Comparison of ENCODE assay signal across 20 mouse cellular contexts in genomic region chr2:144729776-144730175, GRCm38 (mm10).
"Had no signal": no experiment of that assay in that cellular context is flagged by ENCODE, and none has a peak within 500 bp of the region (broad histone marks: within the 10 kb centered on the region; RNA-seq: fewer than 3 reads in every experiment).

No protein-coding gene starts in this region.

- H3K36me3 ChIP-seq: liver, embryonic 12.5 days; lung, embryonic 15.5 days; midbrain, embryonic 13.5 days; midbrain, embryonic 15.5 days; neural tube, embryonic 13.5 days; neural tube, embryonic 15.5 days had no signal

- H3K9me3 ChIP-seq: liver, embryonic 12.5 days; lung, embryonic 15.5 days; megakaryocyte, embryonic 14.5 days; midbrain, embryonic 13.5 days; midbrain, embryonic 15.5 days; neural tube, embryonic 13.5 days; neural tube, embryonic 15.5 days had no signal

- H3K9ac ChIP-seq: liver, embryonic 12.5 days; liver, embryonic 14.5 days; lung, embryonic 15.5 days; midbrain, embryonic 13.5 days; midbrain, embryonic 15.5 days; neural tube, embryonic 13.5 days; neural tube, embryonic 15.5 days had no signal

- H3K27ac ChIP-seq: liver, embryonic 12.5 days; liver, embryonic 14.5 days; lung, embryonic 15.5 days; macrophage; midbrain, embryonic 13.5 days; midbrain, embryonic 15.5 days; neural tube, embryonic 13.5 days; neural tube, embryonic 15.5 days had no signal

- H3K4me3 ChIP-seq: liver, embryonic 12.5 days; lung, embryonic 15.5 days; megakaryocyte, embryonic 14.5 days; midbrain, embryonic 13.5 days; midbrain, embryonic 15.5 days; myocyte; neural tube, embryonic 13.5 days; neural tube, embryonic 15.5 days had no signal

- DNase-seq: lung, adult 18-20 months; lung, postnatal 14 days; lung, postnatal 36 days; right cerebral cortex, postnatal 14 days; spleen, adult 18-20 months; thymus, adult 2 months; thymus, postnatal 25 days; thymus, postnatal 4 days had no signal

- H3K27me3 ChIP-seq: liver, embryonic 12.5 days; lung, embryonic 15.5 days; megakaryocyte, embryonic 14.5 days; midbrain, embryonic 13.5 days; midbrain, embryonic 15.5 days; neural tube, embryonic 13.5 days; neural tube, embryonic 15.5 days had no signal

- H3K4me1 ChIP-seq: liver, embryonic 12.5 days; lung, embryonic 15.5 days; midbrain, embryonic 13.5 days; midbrain, embryonic 15.5 days; neural tube, embryonic 13.5 days; neural tube, embryonic 15.5 days had no signal

- H3K4me2 ChIP-seq: liver, embryonic 12.5 days; lung, embryonic 15.5 days; midbrain, embryonic 11.5 days; midbrain, embryonic 13.5 days; midbrain, embryonic 15.5 days; neural tube, embryonic 13.5 days; neural tube, embryonic 15.5 days had no signal

- ATAC-seq: liver, embryonic 12.5 days; lung, postnatal 0 days; midbrain, embryonic 13.5 days; midbrain, embryonic 15.5 days had no signal
